Mouse (Mus musculus): Measurements from ENCODE around the gene Nr1h2.

DNA sequence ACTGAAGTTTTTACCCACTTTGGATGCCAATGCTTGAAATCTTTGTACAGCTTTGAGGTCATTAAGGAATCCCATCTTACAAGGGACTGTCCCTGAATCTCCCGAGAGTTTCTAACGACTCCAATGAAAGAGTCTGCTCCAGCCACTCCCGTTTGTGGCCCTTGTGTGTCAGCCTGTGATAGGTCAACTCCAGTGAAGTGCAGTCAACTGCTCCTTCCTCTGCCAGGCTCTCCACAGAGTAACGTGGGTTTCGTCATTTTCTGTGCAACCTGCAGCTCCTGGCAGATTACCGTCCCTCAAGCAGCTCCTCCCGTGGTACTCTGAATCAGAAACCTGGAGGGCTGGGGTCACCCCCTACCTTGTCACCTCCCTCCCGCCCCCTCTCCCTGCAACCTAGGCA is 9.5 kb upstream of the Nr1h2 start:
- TF ChIP-seq CTCF (conservative IDR thresholded peaks at IDR 0.05; ENCODE audit: insufficient read depth, insufficient read length, low read depth, low read length) (no peak), POLR2A (IDR thresholded peaks at IDR 0.05; ENCODE audit: low read depth, low read length) (no peak)

All from kidney, adult 2 months (tissue).